ENCODE assay signal across 1 mouse cellular context in the genomic region with DNA sequence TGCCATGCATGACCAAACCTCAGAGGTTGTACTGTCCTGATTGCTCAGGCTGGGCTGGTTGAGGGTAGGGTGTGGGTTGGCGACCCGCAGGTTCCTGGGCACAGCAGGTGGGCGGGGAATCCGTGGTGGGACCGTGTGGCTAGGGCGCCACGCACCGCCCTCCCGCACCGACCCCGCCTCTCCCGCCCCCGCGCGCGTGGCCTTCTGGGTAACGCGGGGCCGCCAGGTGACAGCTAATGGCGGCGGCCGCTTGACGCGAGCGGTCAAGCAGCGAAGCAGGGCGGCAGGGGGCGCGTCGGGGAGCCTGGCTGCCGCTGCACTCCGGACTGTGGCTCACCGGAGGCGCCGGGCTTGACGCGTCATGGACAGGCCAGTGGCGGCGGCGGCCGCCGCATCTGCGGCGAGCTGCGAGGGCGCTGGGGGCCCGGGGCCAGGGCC.
A peak's percentile ranks its signal among the peaks of the same experiment; 100 is the strongest.
TF ChIP-seq lines count a peak whose summit lies in the region.

Mtmr1 (plus strand) TSS at position 207 of the 438 bp plus-strand sequence.

TF ChIP-seq in CH12.LX, 34 proteins besides CTCF, POLR2A, EP300 and RAD21 (continued from another document):
- TF ChIP-seq NELFE (IDR thresholded peaks at IDR 0.05; ENCODE audit: low read depth, low read length) = 0 out of 2 replicates have a peak, but pooled peaks have one; percentile 2
